Mouse (Mus musculus) bone marrow, adult 2 months (tissue): Measurements from ENCODE around the gene Sbpl.

Experiments
- CTCF ChIP-seq: fragments of 200-500 bp; IDR thresholded peaks from 2 replicates; pipeline ENCODE4 v1.5.1; 2011; ENCODE audit warnings: low read length, control low read depth; ENCODE audit not compliant: control insufficient read depth, insufficient read depth
- POLR2A ChIP-seq: fragments of 200-500 bp; IDR thresholded peaks from 2 replicates; pipeline ENCODE4 v1.6.1; 2011; ENCODE audit warnings: low read depth, mild to moderate bottlenecking, control low read depth, low read length, borderline replicate concordance; ENCODE audit not compliant: control insufficient read depth

DNA sequence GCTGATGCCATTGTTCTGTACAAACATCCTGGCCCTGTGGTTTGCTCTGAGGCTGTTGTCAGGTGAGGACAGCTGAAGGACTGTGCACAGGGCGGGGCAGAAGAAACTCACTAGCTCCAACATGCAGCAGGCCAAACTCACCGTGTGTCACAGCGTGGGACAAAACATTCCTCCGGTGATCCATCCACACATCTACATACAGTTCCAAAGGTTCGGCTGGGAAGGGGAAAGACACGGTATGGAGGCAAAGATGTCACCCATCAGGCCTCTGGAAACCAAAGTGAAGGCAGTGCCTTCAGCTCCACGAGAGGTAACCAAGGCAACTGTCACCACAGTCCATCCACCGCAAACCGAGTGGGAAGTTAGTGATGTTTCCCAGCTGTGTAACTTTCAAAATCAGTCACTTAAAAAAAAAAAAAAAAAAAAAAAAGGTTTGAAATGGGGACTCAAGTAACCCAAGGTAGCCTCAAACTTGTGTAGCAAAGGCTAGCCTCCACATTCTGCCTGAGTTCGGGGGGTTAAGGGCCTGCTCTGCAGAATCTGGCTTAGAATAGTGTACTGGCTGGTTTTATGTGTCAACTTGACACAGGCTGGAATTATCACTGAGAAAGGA is 25.3 kb upstream of the Sbpl start, which contains the start of gene Prss30:
- TF ChIP-seq POLR2A: no peak
- no peak for TF ChIP-seq CTCF
